Mouse (Mus musculus) hindbrain, embryonic 12.5 days (tissue): ENCODE measurements around the gene Otop3. TPM values are rescaled to one million over a fixed set of nuclear protein-coding genes. Genes with fewer than 3 reads are reported as not detected.

Experiments used
- ATAC-seq: fragments of 200-750 bp; cut with Nextera tagmentation; 2 replicates; pipeline ENCODE4 v1.8.0; 2017; ENCODE audit warnings: moderate TSS enrichment; ENCODE audit not compliant: low FRiP score
- H3K27ac ChIP-seq: fragments of 300-500 bp; sonication (generic); 2 replicates; pipeline ENCODE4 v1.5.1; 2016; ENCODE audit warnings: mild to moderate bottlenecking
- H3K27me3 ChIP-seq: fragments of 300-500 bp; sonication (generic); 2 replicates; pipeline ENCODE4 v1.6.1; 2016; ENCODE audit warnings: mild to moderate bottlenecking
- H3K36me3 ChIP-seq: fragments of 300-500 bp; sonication (generic); 2 replicates; pipeline ENCODE4 v1.6.1; 2016; ENCODE audit warnings: mild to moderate bottlenecking
- H3K4me1 ChIP-seq: fragments of 300-500 bp; sonication (generic); 2 replicates; pipeline ENCODE4 v1.6.1; 2016
- H3K4me2 ChIP-seq: fragments of 300-500 bp; sonication (generic); replicated peaks from 2 replicates; pipeline ENCODE4 v1.6.1; 2016; ENCODE audit warnings: mild to moderate bottlenecking
- H3K4me3 ChIP-seq: fragments of 300-500 bp; sonication (generic); 2 replicates; pipeline ENCODE4 v1.5.1; 2016; ENCODE audit warnings: mild to moderate bottlenecking
- H3K9ac ChIP-seq: fragments of 300-500 bp; sonication (generic); 2 replicates; pipeline ENCODE4 v1.6.1; 2016; ENCODE audit warnings: mild to moderate bottlenecking, moderate library complexity
- H3K9me3 ChIP-seq: fragments of 300-500 bp; sonication (generic); replicated peaks from 2 replicates; pipeline ENCODE4 v1.6.1; 2016; ENCODE audit warnings: mild to moderate bottlenecking
- WGBS: fragments of 180-500 bp; shearing (Covaris S2); methylation state at CpG from one replicate; pipeline ENCODE4 v1.1.7; 2016; 5-methylcytosine and 5-hydroxymethylcytosine counted together
- polyA plus RNA-seq: library from polyadenylated mRNA; unstranded; fragments of >200 nt; fragmentation: Nextera tagmentation; extraction: Ambion mirVana; gene quantifications from 2 replicates; pipeline ENCODE4 v1.2.1, GENCODE M21; 2016

Gene Otop3
- polyA plus RNA-seq, 1 experiment from 2014 or later = 0.17 TPM

DNA sequence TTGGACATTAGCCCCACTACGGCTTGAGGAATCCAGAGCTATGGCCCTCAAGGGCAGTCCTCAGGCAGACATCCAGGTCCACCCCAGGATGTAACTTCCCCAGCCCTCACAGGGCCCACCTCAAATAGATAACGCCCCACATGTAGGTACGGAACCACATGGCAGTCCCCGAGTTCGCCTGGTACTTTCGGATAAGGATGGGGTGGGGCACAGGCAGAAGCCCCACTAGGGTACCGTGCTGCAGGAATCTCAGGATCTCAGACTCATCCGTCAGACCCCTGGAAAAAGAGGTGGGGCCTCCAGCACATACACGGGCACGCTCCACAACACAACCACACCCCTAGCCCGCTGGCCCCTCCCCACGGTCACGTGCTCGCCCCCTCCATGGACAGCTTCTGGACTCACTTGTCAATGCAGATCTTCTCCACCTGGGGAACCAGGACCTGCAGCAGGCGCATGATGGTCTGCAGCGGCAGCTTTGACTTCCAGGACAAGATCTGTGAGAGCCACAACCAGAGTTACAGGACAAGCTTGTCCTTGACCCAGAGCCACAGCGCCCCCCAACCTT, 14.2 kb downstream of the Otop3 start:
- no peak for ATAC-seq
- H3K9me3 ChIP-seq = no peaks in the 10 kb centered on the region
- 64% methylated on average over 17 of the region's 17 CpGs for WGBS

DNA sequence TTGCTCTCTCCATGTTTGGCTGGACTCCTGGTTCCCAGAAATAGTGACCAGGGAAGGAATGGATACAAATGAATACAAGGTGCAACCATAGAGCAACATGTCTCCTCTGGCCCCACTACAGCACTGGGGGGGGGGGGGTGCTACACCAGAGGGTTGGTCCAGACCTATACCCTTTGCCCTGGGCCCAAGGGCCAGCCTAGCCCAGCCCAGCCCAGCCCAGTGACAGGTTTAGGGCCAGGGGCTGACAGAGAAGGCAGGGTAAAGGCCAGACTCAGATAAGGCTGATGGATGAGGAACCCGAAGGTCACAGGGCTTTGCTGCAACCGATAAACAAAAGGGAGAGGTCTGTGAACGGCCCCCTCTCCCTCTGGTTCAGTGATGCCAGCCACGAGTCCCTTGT, 15.4 kb downstream of the Otop3 start:
- no peak overlapping the region for H3K4me3 ChIP-seq
- H3K9me3 ChIP-seq = no peaks in the 10 kb centered on the region
- ATAC-seq = no peak
- 66% methylated on average over 4 of the region's 4 CpGs for WGBS
- H3K4me2 ChIP-seq = no peak overlapping the region
- no peak overlapping the region for H3K9ac ChIP-seq
- no peak overlapping the region for H3K27ac ChIP-seq
- H3K36me3 ChIP-seq = peaks cover 31% of the 10 kb centered on the region
- peaks cover 28% of the 10 kb centered on the region for H3K27me3 ChIP-seq
- peaks cover 7% of the 10 kb centered on the region; the same call in 1 of the 2 replicates for H3K4me1 ChIP-seq

More for the DNA sequence above, 14.2 kb downstream of the Otop3 start:
- Histone ChIP-seq H3K4me2 (no peak overlapping the region), H3K36me3 (peaks cover 31% of the 10 kb centered on the region), H3K27ac (no peak overlapping the region), H3K27me3 (peaks cover 35% of the 10 kb centered on the region), H3K4me1 (peaks cover 10% of the 10 kb centered on the region; the same call in 1 of the 2 replicates), H3K9ac (no peak overlapping the region), H3K4me3 (no peak overlapping the region)

DNA sequence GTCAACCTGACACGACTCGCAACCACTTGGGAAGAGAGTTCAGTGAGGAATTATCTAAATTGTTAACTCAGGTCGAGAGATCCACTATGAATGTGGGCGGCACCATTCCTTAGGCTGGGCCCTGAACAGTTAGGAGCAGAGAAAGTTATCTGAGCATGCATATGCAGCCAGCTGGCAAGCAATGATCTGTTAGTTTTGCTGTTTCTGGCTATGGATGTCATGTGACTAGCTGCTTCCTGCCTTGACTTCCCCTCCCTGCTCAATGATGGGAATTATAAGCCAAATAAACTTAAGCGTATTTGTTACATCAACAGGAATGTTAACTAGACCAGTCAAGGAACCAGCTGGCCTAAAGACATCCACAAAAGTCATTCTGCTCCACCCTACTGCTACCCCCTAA, 18.8 kb downstream of the Otop3 start:
- Histone ChIP-seq H3K4me2 (no peak overlapping the region), H3K4me1 (no peaks in the 10 kb centered on the region), H3K36me3 (peaks cover 28% of the 10 kb centered on the region), H3K27ac (no peak overlapping the region), H3K9ac (no peak overlapping the region), H3K4me3 (no peak overlapping the region), H3K9me3 (no peaks in the 10 kb centered on the region), H3K27me3 (peaks cover 16% of the 10 kb centered on the region)
- no peak for ATAC-seq
- WGBS = 91% methylated on average over 5 of the region's 5 CpGs

DNA sequence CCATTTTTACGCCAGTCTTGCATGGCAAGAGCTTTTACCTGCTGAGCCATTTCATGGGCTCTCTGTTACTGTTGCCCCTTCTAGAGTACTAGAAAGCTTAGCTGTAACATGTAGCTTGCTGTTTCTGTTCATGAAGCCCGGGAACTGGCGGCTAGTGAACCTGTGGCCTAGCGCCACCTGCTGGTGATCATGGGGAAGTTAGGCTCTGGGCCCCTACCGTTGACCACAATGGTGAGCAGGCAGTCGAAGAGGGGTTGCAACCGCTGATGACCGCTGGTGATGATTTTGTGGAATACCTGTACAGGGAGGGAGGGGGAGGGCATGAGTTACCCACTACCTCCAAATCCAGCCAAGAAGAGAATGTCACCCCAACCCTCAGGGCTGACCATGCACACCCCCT, 19.7 kb downstream of the Otop3 start:
- Histone ChIP-seq H3K4me2 (no peak overlapping the region), H3K4me3 (no peak overlapping the region), H3K9me3 (no peaks in the 10 kb centered on the region), H3K9ac (no peak overlapping the region), H3K27ac (no peak overlapping the region), H3K4me1 (peaks cover 7% of the 10 kb centered on the region), H3K36me3 (peaks cover 22% of the 10 kb centered on the region), H3K27me3 (peaks cover 16% of the 10 kb centered on the region)
- 6% methylated on average over 8 of the region's 8 CpGs for WGBS
- ATAC-seq = peak; percentile 44; the same call in 1 of the 2 replicates

DNA sequence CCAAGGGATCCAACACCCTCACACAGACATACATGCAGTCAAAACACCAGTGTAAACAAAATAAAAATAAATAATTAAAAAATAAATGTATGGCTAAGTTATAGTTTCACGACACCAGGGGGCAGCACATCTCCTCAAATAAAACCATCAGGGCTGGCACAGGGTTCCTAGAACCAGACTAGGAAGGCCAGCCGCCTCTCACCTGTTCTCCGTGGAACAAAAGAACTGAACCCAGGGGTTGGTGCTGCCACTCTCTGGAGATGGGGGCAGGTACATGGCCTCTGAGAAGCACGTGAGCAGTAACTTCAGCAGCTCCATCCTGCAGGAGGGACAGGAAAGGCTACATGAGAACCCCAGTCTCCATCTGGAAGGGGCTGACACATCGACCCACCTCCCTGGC, 23.9 kb downstream of the Otop3 start:
- Histone ChIP-seq H3K36me3 (no peaks in the 10 kb centered on the region; the same call in 1 of the 2 replicates), H3K9ac (no peak overlapping the region), H3K27me3 (0 out of 2 replicates have a peak, but pooled peaks cover 11% of the 10 kb centered on the region), H3K27ac (0 out of 2 replicates have a peak overlapping the region, but pooled peaks have one; percentile 60), H3K4me1 (peaks cover 14% of the 10 kb centered on the region), H3K4me2 (no peak overlapping the region), H3K4me3 (no peak overlapping the region), H3K9me3 (no peaks in the 10 kb centered on the region)
- peak; percentile 46; the same call in 1 of the 2 replicates for ATAC-seq
- WGBS = 21% methylated on average over 5 of the region's 5 CpGs

DNA sequence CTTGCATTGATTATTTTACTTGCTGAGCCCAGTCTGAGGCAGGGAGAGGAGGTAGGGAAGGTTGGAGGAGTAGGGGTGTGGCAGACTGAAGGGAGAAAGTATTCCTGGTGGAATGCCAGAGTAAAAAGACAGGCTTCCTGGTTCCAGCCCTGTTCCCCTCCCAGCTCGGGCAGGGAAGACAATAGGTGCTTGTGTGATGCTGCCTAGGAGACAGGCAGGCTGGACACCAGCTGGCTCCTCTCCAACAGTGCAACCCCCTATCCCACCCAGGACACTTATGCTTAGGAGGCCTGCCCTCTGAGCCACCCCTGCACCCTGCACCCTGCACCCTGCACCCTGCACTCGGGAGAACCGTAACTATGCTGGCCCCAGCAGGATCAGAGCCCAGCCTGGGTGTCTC, 24.8 kb downstream of the Otop3 start:
- 24% methylated on average over 3 of the region's 3 CpGs for WGBS
- peak overlapping the region; percentile 5; the same call in 1 of the 2 replicates for H3K4me2 ChIP-seq

DNA sequence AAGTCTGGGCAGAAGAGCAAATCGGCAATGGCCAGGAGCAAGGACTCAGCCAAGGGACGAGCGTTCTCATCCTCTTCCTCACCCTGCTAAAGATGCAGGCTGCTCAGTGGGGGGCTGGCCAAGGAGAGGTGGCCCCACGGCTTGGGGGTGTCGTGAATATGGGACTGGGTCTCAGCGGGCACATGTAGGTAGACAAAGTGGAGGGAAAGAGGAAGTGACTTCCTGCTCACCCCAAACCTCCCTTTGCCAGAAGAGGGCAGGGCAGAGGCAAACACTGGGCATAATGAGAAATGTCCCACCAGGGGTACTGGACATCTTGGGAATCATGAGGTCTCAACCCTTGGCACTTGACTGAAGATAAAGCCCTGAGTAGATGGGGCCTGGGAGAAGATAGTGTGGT, 25.2 kb downstream of the Otop3 start:
- Histone ChIP-seq H3K4me2 (no peak overlapping the region), H3K4me3 (no peak overlapping the region), H3K27me3 (0 out of 2 replicates have a peak, but pooled peaks cover 8% of the 10 kb centered on the region), H3K36me3 (no peaks in the 10 kb centered on the region; the same call in 1 of the 2 replicates), H3K9ac (peak overlapping the region; percentile 39; the same call in 1 of the 2 replicates), H3K9me3 (no peaks in the 10 kb centered on the region), H3K27ac (peak overlapping the region; percentile 55; the same call in 1 of the 2 replicates), H3K4me1 (peaks cover 14% of the 10 kb centered on the region)
- WGBS = 66% methylated on average over 6 of the region's 6 CpGs
- no peak for ATAC-seq

More for the DNA sequence above, 24.8 kb downstream of the Otop3 start:
- 0 out of 2 replicates have a peak, but pooled peaks have one; percentile 29 for ATAC-seq
- Histone ChIP-seq H3K4me1 (peaks cover 14% of the 10 kb centered on the region), H3K4me3 (no peak overlapping the region), H3K27ac (peak overlapping the region; percentile 60), H3K9me3 (no peaks in the 10 kb centered on the region), H3K9ac (peak overlapping the region; percentile 39; the same call in 1 of the 2 replicates), H3K27me3 (0 out of 2 replicates have a peak, but pooled peaks cover 11% of the 10 kb centered on the region), H3K36me3 (no peaks in the 10 kb centered on the region; the same call in 1 of the 2 replicates)

DNA sequence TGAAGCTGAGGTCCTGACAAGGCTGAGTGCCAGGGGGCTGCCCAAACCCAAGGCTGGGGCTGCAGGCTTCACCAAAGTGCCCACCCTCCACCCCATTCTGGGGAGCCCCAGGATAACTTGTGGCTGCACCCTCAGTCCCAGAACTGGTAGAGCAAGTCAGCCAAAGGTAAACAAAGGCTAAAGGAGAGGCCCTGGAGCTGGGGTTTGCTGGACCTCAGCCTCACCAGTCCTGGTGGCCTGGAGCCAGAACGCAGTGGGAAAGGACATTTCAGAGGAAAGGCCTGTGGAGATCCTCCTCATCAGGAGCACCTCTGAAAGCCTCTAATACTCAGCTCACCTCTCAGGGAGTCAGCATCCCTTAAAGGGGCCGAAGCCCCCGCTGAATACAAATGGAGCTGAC, 29.6 kb downstream of the Otop3 start:
- Histone ChIP-seq H3K9ac (no peak overlapping the region), H3K9me3 (no peaks in the 10 kb centered on the region), H3K4me3 (no peak overlapping the region), H3K36me3 (no peaks in the 10 kb centered on the region; the same call in 1 of the 2 replicates), H3K27me3 (peaks cover 30% of the 10 kb centered on the region), H3K4me1 (peaks cover 22% of the 10 kb centered on the region), H3K4me2 (no peak overlapping the region), H3K27ac (no peak overlapping the region)
- no peak for ATAC-seq
- WGBS = 90% methylated on average over 3 of the region's 3 CpGs

DNA sequence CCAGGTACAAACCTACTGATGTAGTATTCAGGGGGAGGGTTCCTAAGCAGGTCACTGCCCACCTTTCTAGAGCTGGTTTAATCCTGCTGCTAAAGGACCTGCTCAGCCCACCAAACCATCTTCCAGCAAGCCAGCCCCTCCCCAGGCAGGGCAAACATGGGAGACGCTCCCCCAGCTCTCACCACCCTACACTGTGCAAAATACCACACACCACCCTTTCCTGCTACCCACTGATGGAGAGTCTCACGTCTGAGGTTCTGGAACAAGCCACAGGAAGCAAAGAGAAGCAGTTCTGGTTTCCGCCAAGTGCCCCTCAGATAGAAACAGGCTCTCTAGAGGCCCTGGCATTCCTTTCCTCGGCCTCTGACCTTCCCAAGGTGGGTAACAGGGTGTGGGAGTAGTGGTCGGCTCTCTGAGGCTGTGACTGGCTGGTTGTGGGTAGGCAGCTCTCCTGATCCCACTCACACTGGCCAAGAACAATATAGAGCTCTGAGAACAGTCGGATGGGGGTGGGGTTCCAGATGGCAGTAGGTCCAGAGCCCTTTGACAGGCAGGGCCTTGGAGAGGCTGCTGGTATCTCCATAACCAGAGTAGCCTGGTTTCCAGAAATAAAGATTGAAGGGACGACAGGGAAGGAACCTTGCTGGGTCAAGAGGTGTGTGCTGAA, 31.6 kb downstream of the Otop3 start:
- no peaks in the 10 kb centered on the region for H3K9me3 ChIP-seq
- 36% methylated on average over 7 of the region's 7 CpGs for WGBS
- H3K27ac ChIP-seq = peak overlapping the region; percentile 80; the same call in 1 of the 2 replicates
- H3K4me3 ChIP-seq = peak overlapping the region; percentile 60
- no peaks in the 10 kb centered on the region; the same call in 1 of the 2 replicates for H3K36me3 ChIP-seq
- ATAC-seq = peak; percentile 39
- H3K27me3 ChIP-seq = peaks cover 42% of the 10 kb centered on the region
- H3K4me1 ChIP-seq = peaks cover 15% of the 10 kb centered on the region
- H3K9ac ChIP-seq = peak overlapping the region; percentile 83
- H3K4me2 ChIP-seq = peak overlapping the region; percentile 86

DNA sequence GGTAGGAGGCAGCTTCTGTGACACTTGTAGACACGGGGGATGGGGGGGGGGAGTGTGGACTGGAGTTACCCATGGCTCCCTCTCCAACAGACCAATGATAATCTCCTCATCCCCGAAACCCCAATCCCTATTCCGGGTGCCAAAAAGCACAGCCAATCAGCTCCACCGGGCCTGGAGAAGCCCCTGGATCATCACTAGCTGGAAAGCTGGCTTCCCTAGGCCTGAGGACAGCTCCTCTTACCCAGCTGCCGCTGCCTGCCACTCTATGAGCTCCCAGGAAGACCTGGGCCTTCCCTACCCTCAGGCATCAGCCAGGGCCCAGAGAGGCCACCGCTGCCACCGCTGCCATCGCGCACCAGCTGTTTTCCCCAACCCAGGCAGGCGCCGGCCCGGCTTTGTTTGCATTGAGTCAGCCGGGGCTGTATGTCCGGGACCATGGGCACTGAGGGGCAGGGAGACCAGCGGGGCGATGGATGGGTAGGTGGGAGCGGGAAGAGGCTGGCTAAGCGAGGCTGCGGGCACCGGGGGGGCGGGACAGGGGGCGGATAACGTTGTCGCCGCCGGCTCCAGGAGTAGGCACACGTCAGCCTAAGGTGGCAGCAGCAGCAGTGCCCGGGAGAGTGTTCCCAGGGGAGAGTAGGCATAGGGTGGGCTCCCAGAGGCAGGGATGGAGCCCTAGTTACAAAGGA, 32.3 kb downstream of the Otop3 start:
- 2% methylated on average over 26 of the region's 28 CpGs for WGBS
- peak overlapping the region; percentile 80 for H3K27ac ChIP-seq

DNA sequence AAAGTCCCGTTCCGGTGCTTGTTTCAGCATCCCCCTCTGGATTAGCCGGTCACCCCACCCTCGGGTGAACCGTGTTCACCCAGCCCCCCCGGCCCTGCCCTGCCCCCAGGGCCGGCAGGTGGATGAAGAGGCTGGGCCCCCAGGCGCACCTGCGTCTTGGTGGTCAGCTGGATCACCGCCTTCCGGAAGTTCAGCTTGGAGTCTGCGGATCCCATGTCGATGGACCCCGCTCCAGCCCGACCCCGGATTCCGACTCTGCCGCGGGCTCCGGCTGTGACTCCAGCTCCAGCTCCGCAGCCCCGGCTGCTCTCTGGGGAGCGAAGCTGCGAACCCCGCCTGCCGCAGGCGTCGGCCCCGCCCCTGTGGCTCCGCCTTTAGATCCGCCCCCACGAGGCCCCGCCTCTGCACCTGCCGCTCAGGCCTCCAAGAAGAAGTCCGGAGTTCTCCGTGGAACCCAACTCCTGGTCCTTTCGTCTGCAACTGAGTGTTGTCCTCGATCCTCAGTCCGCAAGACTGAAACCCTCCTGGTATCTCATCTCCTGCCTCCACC, 32.9 kb downstream of the Otop3 start, which contains the start of gene Hid1:
TSS of gene Hid1 (minus strand) at position 362 of the 550 bp plus-strand sequence.
- H3K4me3 ChIP-seq = peak within 1 kb of the TSS; percentile 60
- peak within 1 kb of the TSS; percentile 83 for H3K9ac ChIP-seq
- H3K9me3 ChIP-seq = no peaks in the 10 kb centered on the region
- WGBS = under 1% methylated on average over 35 of the region's 39 CpGs
- H3K4me1 ChIP-seq = peaks cover 15% of the 10 kb centered on the region
- peak; percentile 82 for ATAC-seq
- H3K36me3 ChIP-seq = no peaks in the 10 kb centered on the region; the same call in 1 of the 2 replicates
- H3K4me2 ChIP-seq = peak within 1 kb of the TSS; percentile 86
- peaks cover 50% of the 10 kb centered on the region for H3K27me3 ChIP-seq
- H3K27ac ChIP-seq = peak within 1 kb of the TSS; percentile 80

More for the DNA sequence above, 32.3 kb downstream of the Otop3 start:
- ATAC-seq = peak; percentile 69
- Histone ChIP-seq H3K4me1 (peaks cover 15% of the 10 kb centered on the region), H3K36me3 (no peaks in the 10 kb centered on the region; the same call in 1 of the 2 replicates), H3K9me3 (no peaks in the 10 kb centered on the region), H3K27me3 (peaks cover 48% of the 10 kb centered on the region), H3K4me2 (peak overlapping the region; percentile 86), H3K9ac (peak overlapping the region; percentile 83), H3K4me3 (peak overlapping the region; percentile 60)
